Mouse (Mus musculus) embryonic fibroblast, embryonic 13.5 days (primary cell): ENCODE measurements around the gene Ccr10.

Source experiments
- CTCF ChIP-seq: IDR thresholded peaks from 2 replicates; pipeline ENCODE4 v1.5.1; 2011; ENCODE audit warnings: mild to moderate bottlenecking, control low read depth, low read length, moderate library complexity, borderline replicate concordance; ENCODE audit not compliant: insufficient read depth
- POLR2A ChIP-seq: IDR thresholded peaks from 2 replicates; pipeline ENCODE4 v1.6.1; 2011; ENCODE audit warnings: low read depth, mild to moderate bottlenecking, control low read depth, low read length, moderate library complexity

DNA sequence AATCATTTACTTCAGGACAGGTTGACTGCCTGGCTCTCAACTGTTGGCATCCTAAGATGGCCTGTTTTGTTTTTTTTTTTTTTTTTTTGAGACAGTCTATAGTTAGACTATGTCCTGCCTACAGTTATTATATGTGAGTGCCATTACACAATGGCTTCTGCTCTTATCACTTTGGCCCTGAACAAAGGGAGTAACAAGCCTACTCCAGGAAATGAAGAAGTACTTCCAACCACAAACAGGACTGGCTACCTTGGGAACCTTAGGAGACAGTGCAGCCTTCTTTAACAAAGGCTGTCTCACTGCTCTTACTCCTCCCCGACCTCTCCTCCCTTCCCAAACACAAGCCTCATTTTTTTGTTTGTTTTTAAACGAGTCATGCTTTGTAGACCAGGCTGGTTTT lies 45.6 kb upstream of the Ccr10 start:
- TF ChIP-seq POLR2A (no peak), CTCF (no peak)
